Mouse (Mus musculus): ENCODE results near the gene Gpr37. TPM values are rescaled to one million over a fixed set of nuclear protein-coding genes. Genes with fewer than 3 reads are reported as not detected.

Gene Gpr37
- polyA plus RNA-seq, 1 experiment from 2014 or later = 4.6 TPM

- Histone ChIP-seq H3K36me3 (ENCODE audit: control insufficient read depth, insufficient read depth, low read length) (no peaks in the 10 kb centered on the region), H3K9me3 (ENCODE audit: control insufficient read depth, low read length) (no peaks in the 10 kb centered on the region), H3K27me3 (ENCODE audit: control insufficient read depth, insufficient read depth, low read length) (peaks cover 12% of the 10 kb centered on the region), H3K4me3 (ENCODE audit: low read depth, low read length) (peak overlapping the region; percentile 54), H3K27ac (ENCODE audit: low read depth, low read length) (no peak overlapping the region), H3K4me2 (ENCODE audit: low read depth) (peak overlapping the region; percentile 92), H3K9ac (ENCODE audit: low read length) (peak overlapping the region; percentile 37), H3K4me1 (ENCODE audit: control insufficient read depth, insufficient read depth, low read length) (no peaks in the 10 kb centered on the region)
- DNase-seq (ENCODE audit: low spot score) (peak; percentile 31), ATAC-seq (ENCODE audit: insufficient read depth, low FRiP score, low TSS enrichment) (0 out of 2 replicates have a peak, but pooled peaks have one; percentile 15)
- 1% methylated on average over 25 of the region's 25 CpGs for WGBS
Observed at GRCm38 (mm10) chr6:25688927-25689519, 1.5 kb downstream of the Gpr37 start.

GRCm38 (mm10) chr6:25686760-25687200, 3.7 kb downstream of the Gpr37 start:
- H3K27ac ChIP-seq (ENCODE audit: low read depth, low read length) = no peak overlapping the region
- H3K4me2 ChIP-seq (ENCODE audit: low read depth) = no peak overlapping the region
- ATAC-seq (ENCODE audit: insufficient read depth, low FRiP score, low TSS enrichment) (no peak), DNase-seq (ENCODE audit: low spot score) (no peak)
- no peak overlapping the region for H3K9ac ChIP-seq (ENCODE audit: low read length)
- WGBS = 68% methylated on average over 3 of the region's 3 CpGs
- no peaks in the 10 kb centered on the region for H3K36me3 ChIP-seq (ENCODE audit: control insufficient read depth, insufficient read depth, low read length)
- no peak overlapping the region for H3K4me3 ChIP-seq (ENCODE audit: low read depth, low read length)
- no peaks in the 10 kb centered on the region for H3K9me3 ChIP-seq (ENCODE audit: control insufficient read depth, low read length)
- H3K4me1 ChIP-seq (ENCODE audit: control insufficient read depth, insufficient read depth, low read length) = no peaks in the 10 kb centered on the region
- peaks cover 12% of the 10 kb centered on the region for H3K27me3 ChIP-seq (ENCODE audit: control insufficient read depth, insufficient read depth, low read length)

GRCm38 (mm10) chr6:25684391-25684790, 6.1 kb downstream of the Gpr37 start:
- peaks cover 12% of the 10 kb centered on the region for H3K27me3 ChIP-seq (ENCODE audit: control insufficient read depth, insufficient read depth, low read length)
- WGBS = 82% methylated on average over 2 of the region's 2 CpGs
- no peaks in the 10 kb centered on the region for H3K36me3 ChIP-seq (ENCODE audit: control insufficient read depth, insufficient read depth, low read length)
- ATAC-seq (ENCODE audit: insufficient read depth, low FRiP score, low TSS enrichment) = no peak
- no peak overlapping the region for H3K4me3 ChIP-seq (ENCODE audit: low read depth, low read length)
- no peak overlapping the region for H3K27ac ChIP-seq (ENCODE audit: low read depth, low read length)
- H3K9me3 ChIP-seq (ENCODE audit: control insufficient read depth, low read length) = no peaks in the 10 kb centered on the region
- H3K4me2 ChIP-seq (ENCODE audit: low read depth) = no peak overlapping the region
- H3K9ac ChIP-seq (ENCODE audit: low read length) = no peak overlapping the region
- H3K4me1 ChIP-seq (ENCODE audit: control insufficient read depth, insufficient read depth, low read length) = no peaks in the 10 kb centered on the region
- no peak for DNase-seq (ENCODE audit: low spot score)

- H3K9me3 ChIP-seq (ENCODE audit: control insufficient read depth, low read length) = no peaks in the 10 kb centered on the region
- H3K9ac ChIP-seq (ENCODE audit: low read length) = no peak overlapping the region
- no peaks in the 10 kb centered on the region for H3K36me3 ChIP-seq (ENCODE audit: control insufficient read depth, insufficient read depth, low read length)
- no peak for ATAC-seq (ENCODE audit: insufficient read depth, low FRiP score, low TSS enrichment)
- H3K27me3 ChIP-seq (ENCODE audit: control insufficient read depth, insufficient read depth, low read length) = no peaks in the 10 kb centered on the region
- 93% methylated on average over 4 of the region's 4 CpGs for WGBS
- DNase-seq (ENCODE audit: low spot score) = no peak
- H3K4me1 ChIP-seq (ENCODE audit: control insufficient read depth, insufficient read depth, low read length) = no peaks in the 10 kb centered on the region
- H3K4me2 ChIP-seq (ENCODE audit: low read depth) = no peak overlapping the region
- no peak overlapping the region for H3K4me3 ChIP-seq (ENCODE audit: low read depth, low read length)
- H3K27ac ChIP-seq (ENCODE audit: low read depth, low read length) = no peak overlapping the region
Observed at GRCm38 (mm10) chr6:25675111-25675510, 15.4 kb downstream of the Gpr37 start.

- H3K36me3 ChIP-seq (ENCODE audit: control insufficient read depth, insufficient read depth, low read length) = no peaks in the 10 kb centered on the region
- no peak overlapping the region for H3K4me2 ChIP-seq (ENCODE audit: low read depth)
- H3K27me3 ChIP-seq (ENCODE audit: control insufficient read depth, insufficient read depth, low read length) = no peaks in the 10 kb centered on the region
- ATAC-seq (ENCODE audit: insufficient read depth, low FRiP score, low TSS enrichment) (no peak), DNase-seq (ENCODE audit: low spot score) (no peak)
- no peak overlapping the region for H3K27ac ChIP-seq (ENCODE audit: low read depth, low read length)
- WGBS = 78% methylated on average over 3 of the region's 3 CpGs
- H3K9ac ChIP-seq (ENCODE audit: low read length) = no peak overlapping the region
- no peak overlapping the region for H3K4me3 ChIP-seq (ENCODE audit: low read depth, low read length)
- H3K9me3 ChIP-seq (ENCODE audit: control insufficient read depth, low read length) = no peaks in the 10 kb centered on the region
- no peaks in the 10 kb centered on the region for H3K4me1 ChIP-seq (ENCODE audit: control insufficient read depth, insufficient read depth, low read length)
Observed at GRCm38 (mm10) chr6:25673801-25674200, 16.7 kb downstream of the Gpr37 start.

GRCm38 (mm10) chr6:25670150-25670549, 20.4 kb downstream of the Gpr37 start:
- H3K36me3 ChIP-seq (ENCODE audit: control insufficient read depth, insufficient read depth, low read length) = no peaks in the 10 kb centered on the region
- H3K4me2 ChIP-seq (ENCODE audit: low read depth) = no peak overlapping the region
- H3K9ac ChIP-seq (ENCODE audit: low read length) = no peak overlapping the region
- no peaks in the 10 kb centered on the region for H3K4me1 ChIP-seq (ENCODE audit: control insufficient read depth, insufficient read depth, low read length)
- WGBS = 77% methylated on average over 4 of the region's 4 CpGs
- no peak overlapping the region for H3K27ac ChIP-seq (ENCODE audit: low read depth, low read length)
- H3K4me3 ChIP-seq (ENCODE audit: low read depth, low read length) = no peak overlapping the region
- ATAC-seq (ENCODE audit: insufficient read depth, low FRiP score, low TSS enrichment) (no peak), DNase-seq (ENCODE audit: low spot score) (no peak)
- no peaks in the 10 kb centered on the region for H3K9me3 ChIP-seq (ENCODE audit: control insufficient read depth, low read length)
- H3K27me3 ChIP-seq (ENCODE audit: control insufficient read depth, insufficient read depth, low read length) = no peaks in the 10 kb centered on the region

GRCm38 (mm10) chr6:25663942-25664341, 26.6 kb downstream of the Gpr37 start:
- Histone ChIP-seq H3K36me3 (ENCODE audit: control insufficient read depth, insufficient read depth, low read length) (no peaks in the 10 kb centered on the region), H3K27me3 (ENCODE audit: control insufficient read depth, insufficient read depth, low read length) (no peaks in the 10 kb centered on the region), H3K4me2 (ENCODE audit: low read depth) (no peak overlapping the region), H3K4me3 (ENCODE audit: low read depth, low read length) (no peak overlapping the region), H3K9ac (ENCODE audit: low read length) (no peak overlapping the region), H3K4me1 (ENCODE audit: control insufficient read depth, insufficient read depth, low read length) (no peaks in the 10 kb centered on the region), H3K27ac (ENCODE audit: low read depth, low read length) (no peak overlapping the region), H3K9me3 (ENCODE audit: control insufficient read depth, low read length) (no peaks in the 10 kb centered on the region)
- DNase-seq (ENCODE audit: low spot score) (no peak), ATAC-seq (ENCODE audit: insufficient read depth, low FRiP score, low TSS enrichment) (no peak)
- 85% methylated on average over 2 of the region's 2 CpGs for WGBS

GRCm38 (mm10) chr6:25659924-25660675, 30.4 kb downstream of the Gpr37 start:
- Histone ChIP-seq H3K4me3 (ENCODE audit: low read depth, low read length) (no peak overlapping the region), H3K27me3 (ENCODE audit: control insufficient read depth, insufficient read depth, low read length) (no peaks in the 10 kb centered on the region), H3K27ac (ENCODE audit: low read depth, low read length) (no peak overlapping the region), H3K9me3 (ENCODE audit: control insufficient read depth, low read length) (no peaks in the 10 kb centered on the region), H3K4me1 (ENCODE audit: control insufficient read depth, insufficient read depth, low read length) (no peaks in the 10 kb centered on the region), H3K9ac (ENCODE audit: low read length) (no peak overlapping the region), H3K4me2 (ENCODE audit: low read depth) (no peak overlapping the region), H3K36me3 (ENCODE audit: control insufficient read depth, insufficient read depth, low read length) (no peaks in the 10 kb centered on the region)
- DNase-seq (ENCODE audit: low spot score) (no peak), ATAC-seq (ENCODE audit: insufficient read depth, low FRiP score, low TSS enrichment) (no peak)
- 76% methylated on average over 3 of the region's 3 CpGs for WGBS

Data from neural tube, embryonic 11.5 days (tissue).